Mouse (Mus musculus) limb, embryonic 13.5 days (tissue): ENCODE data around the gene Cd3g. TPM values are rescaled to one million over a fixed set of nuclear protein-coding genes. Genes with fewer than 3 reads are reported as not detected.
A peak's percentile ranks its signal among the peaks of the same experiment; 100 is the strongest.

Experiments
- ATAC-seq: fragments of 200-750 bp; cut with Nextera tagmentation; 2 replicates; pipeline ENCODE4 v1.8.0; 2017; ENCODE audit warnings: low read depth, moderate number of reproducible peaks, moderate TSS enrichment; ENCODE audit not compliant: low FRiP score
- H3K27ac ChIP-seq: fragments of 300-500 bp; sonication (generic); 2 replicates; pipeline ENCODE4 v1.5.1; 2015; ENCODE audit warnings: inconsistent platforms, mild to moderate bottlenecking, moderate library complexity
- H3K27me3 ChIP-seq: fragments of 300-500 bp; sonication (generic); 2 replicates; pipeline ENCODE4 v1.6.1; 2015; ENCODE audit warnings: mild to moderate bottlenecking, inconsistent platforms
- H3K36me3 ChIP-seq: fragments of 300-500 bp; sonication (generic); 2 replicates; pipeline ENCODE4 v1.6.1; 2015; ENCODE audit warnings: inconsistent platforms, mild to moderate bottlenecking, moderate library complexity
- H3K4me1 ChIP-seq: fragments of 300-500 bp; sonication (generic); 2 replicates; pipeline ENCODE4 v1.6.1; 2015; ENCODE audit warnings: inconsistent platforms
- H3K4me2 ChIP-seq: fragments of 300-500 bp; sonication (generic); replicated peaks from 2 replicates; pipeline ENCODE4 v1.6.1; 2015; ENCODE audit warnings: inconsistent platforms, mild to moderate bottlenecking, moderate library complexity
- H3K4me3 ChIP-seq: fragments of 300-500 bp; sonication (generic); 2 replicates; pipeline ENCODE4 v1.5.1; 2015; ENCODE audit warnings: moderate library complexity, mild to moderate bottlenecking, inconsistent platforms
- H3K9ac ChIP-seq: fragments of 300-500 bp; sonication (generic); 2 replicates; pipeline ENCODE4 v1.6.1; 2015; ENCODE audit warnings: mild to moderate bottlenecking, inconsistent platforms
- H3K9me3 ChIP-seq: fragments of 300-500 bp; sonication (generic); 2 replicates; pipeline ENCODE4 v1.6.1; 2016; ENCODE audit warnings: inconsistent platforms
- whole genome bisulfite sequencing: fragments of 180-500 bp; shearing (Covaris S2); methylation state at CpG from one replicate; pipeline ENCODE4 v1.1.7; 2015; 5-methylcytosine and 5-hydroxymethylcytosine counted together
- polyA plus RNA-seq: library from polyadenylated mRNA; unstranded; fragments of >200 nt; fragmentation: Nextera tagmentation; extraction: Ambion mirVana; gene quantifications from 2 replicates; pipeline ENCODE4 v1.2.1, GENCODE M21; 2015

Cd3g gene
- polyA plus RNA-seq, 1 experiment from 2014 or later: 0.61 TPM

DNA sequence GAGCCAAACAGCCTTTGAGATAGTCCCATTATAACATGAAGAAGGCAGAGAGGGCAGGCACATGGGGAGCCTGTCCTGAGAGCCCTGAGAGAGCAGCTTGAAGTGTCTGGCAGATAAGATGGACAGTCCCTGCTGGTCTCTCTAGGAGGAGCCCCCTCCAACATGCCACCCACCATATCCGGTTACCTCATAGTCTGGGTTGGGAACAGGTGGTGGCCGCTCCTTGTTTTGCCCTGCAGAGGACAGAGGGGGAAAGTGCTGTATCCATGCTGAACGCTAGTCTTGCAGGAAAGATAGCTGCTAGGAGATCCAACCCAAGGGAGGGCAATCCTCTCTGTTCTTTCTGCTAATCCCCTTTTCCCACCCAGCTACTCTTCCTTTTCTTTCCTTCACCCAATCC, 20.0 kb upstream of the Cd3g start:
- no peaks in the 10 kb centered on the region for H3K9me3 ChIP-seq
- no peak overlapping the region for H3K4me2 ChIP-seq
- no peak overlapping the region for H3K9ac ChIP-seq
- ATAC-seq: peak; percentile 90
- peaks cover 4% of the 10 kb centered on the region; the same call in 1 of the 2 replicates for H3K4me1 ChIP-seq
- no peak overlapping the region for H3K4me3 ChIP-seq
- no peak overlapping the region for H3K27ac ChIP-seq
- no peaks in the 10 kb centered on the region for H3K36me3 ChIP-seq
- 64% methylated on average over 3 of the region's 3 CpGs for WGBS
- 0 out of 2 replicates have a peak, but pooled peaks cover 3% of the 10 kb centered on the region for H3K27me3 ChIP-seq

DNA sequence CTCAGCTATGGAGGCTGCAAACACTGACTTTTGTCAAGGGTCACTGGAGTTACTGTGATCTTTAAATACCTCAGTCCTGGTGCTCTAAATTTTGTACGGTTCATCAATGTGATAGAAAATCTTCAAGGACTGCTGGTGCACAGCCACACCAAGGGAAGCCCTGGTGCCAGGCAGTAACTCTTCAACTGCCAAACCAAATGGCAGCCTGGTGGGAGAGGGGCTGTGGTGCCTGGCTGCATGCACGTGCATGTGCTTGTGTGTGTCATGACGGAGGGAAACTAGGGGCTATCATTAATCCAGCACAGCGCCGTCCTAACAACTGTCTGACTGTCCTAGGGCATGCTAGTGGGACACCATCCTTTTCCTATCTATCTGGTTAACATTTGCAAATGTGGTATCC, 19.5 kb upstream of the Cd3g start:
- peak; percentile 48; the same call in 1 of the 2 replicates for ATAC-seq
- WGBS: 69% methylated on average over 5 of the region's 5 CpGs
- H3K27ac ChIP-seq: no peak overlapping the region
- H3K36me3 ChIP-seq: no peaks in the 10 kb centered on the region
- no peak overlapping the region for H3K4me2 ChIP-seq
- H3K9me3 ChIP-seq: no peaks in the 10 kb centered on the region
- no peak overlapping the region for H3K9ac ChIP-seq
- H3K4me3 ChIP-seq: no peak overlapping the region
- H3K4me1 ChIP-seq: peaks cover 4% of the 10 kb centered on the region; the same call in 1 of the 2 replicates
- 0 out of 2 replicates have a peak, but pooled peaks cover 3% of the 10 kb centered on the region for H3K27me3 ChIP-seq

GRCm38 (mm10) chr9:44999171-44999570, 18.9 kb upstream of the Cd3g start:
- Histone ChIP-seq H3K9me3 (no peaks in the 10 kb centered on the region), H3K9ac (no peak overlapping the region), H3K27me3 (0 out of 2 replicates have a peak, but pooled peaks cover 3% of the 10 kb centered on the region), H3K4me1 (peaks cover 4% of the 10 kb centered on the region; the same call in 1 of the 2 replicates), H3K4me3 (no peak overlapping the region), H3K27ac (no peak overlapping the region), H3K4me2 (no peak overlapping the region), H3K36me3 (no peaks in the 10 kb centered on the region)
- ATAC-seq: no peak
- WGBS: 61% methylated on average over 6 of the region's 6 CpGs

- Histone ChIP-seq H3K4me1 (peaks cover 4% of the 10 kb centered on the region; the same call in 1 of the 2 replicates), H3K36me3 (no peaks in the 10 kb centered on the region), H3K9ac (peak overlapping the region; percentile 26; the same call in 1 of the 2 replicates), H3K4me2 (no peak overlapping the region), H3K4me3 (no peak overlapping the region), H3K9me3 (no peaks in the 10 kb centered on the region), H3K27me3 (0 out of 2 replicates have a peak, but pooled peaks cover 3% of the 10 kb centered on the region), H3K27ac (no peak overlapping the region)
- WGBS: 66% methylated on average over 11 of the region's 11 CpGs
- no peak for ATAC-seq
Measured at GRCm38 (mm10) chr9:44998138-44998537, 17.9 kb upstream of the Cd3g start.

- Histone ChIP-seq H3K27me3 (0 out of 2 replicates have a peak, but pooled peaks cover 3% of the 10 kb centered on the region), H3K27ac (no peak overlapping the region), H3K36me3 (no peaks in the 10 kb centered on the region), H3K4me2 (no peak overlapping the region), H3K4me3 (no peak overlapping the region), H3K9me3 (no peaks in the 10 kb centered on the region), H3K4me1 (peaks cover 4% of the 10 kb centered on the region; the same call in 1 of the 2 replicates), H3K9ac (no peak overlapping the region)
- ATAC-seq: no peak
- WGBS: 95% methylated on average over 7 of the region's 7 CpGs
Measured at GRCm38 (mm10) chr9:44996590-44996989, 16.4 kb upstream of the Cd3g start.

DNA sequence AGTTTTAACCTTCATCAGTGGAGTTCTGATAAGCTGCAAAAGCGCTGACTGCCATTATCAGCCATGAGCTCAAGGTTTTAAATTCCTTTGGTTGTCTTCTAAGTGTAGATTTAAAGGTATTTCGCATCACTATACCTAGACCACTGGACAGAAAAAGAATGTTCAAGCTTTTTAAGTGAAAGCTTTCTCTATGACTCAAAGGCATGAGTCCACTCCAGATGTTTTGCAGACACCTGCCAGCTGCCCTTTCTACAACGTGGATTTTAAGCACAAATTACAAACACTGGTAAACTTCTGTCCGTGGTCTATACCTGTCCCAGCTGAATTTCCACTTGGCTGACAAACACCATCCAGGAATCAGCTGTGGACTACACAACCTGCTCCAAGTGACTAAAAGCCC, 14.7 kb upstream of the Cd3g start:
- H3K27ac ChIP-seq: no peak overlapping the region

GRCm38 (mm10) chr9:44993268-44993667, 13.0 kb upstream of the Cd3g start:
- Histone ChIP-seq H3K9ac (no peak overlapping the region), H3K9me3 (no peaks in the 10 kb centered on the region), H3K27me3 (0 out of 2 replicates have a peak, but pooled peaks cover under 1% of the 10 kb centered on the region), H3K4me3 (no peak overlapping the region), H3K4me2 (no peak overlapping the region), H3K36me3 (no peaks in the 10 kb centered on the region), H3K27ac (no peak overlapping the region), H3K4me1 (no peaks in the 10 kb centered on the region)
- no peak for ATAC-seq
- WGBS: 85% methylated on average over 2 of the region's 2 CpGs

More for the DNA sequence above, 14.7 kb upstream of the Cd3g start:
- Histone ChIP-seq H3K4me1 (peaks cover 4% of the 10 kb centered on the region; the same call in 1 of the 2 replicates), H3K4me3 (no peak overlapping the region), H3K27me3 (0 out of 2 replicates have a peak, but pooled peaks cover 3% of the 10 kb centered on the region), H3K4me2 (no peak overlapping the region), H3K9me3 (no peaks in the 10 kb centered on the region), H3K36me3 (no peaks in the 10 kb centered on the region), H3K9ac (no peak overlapping the region)
- WGBS: 69% methylated on average over 4 of the region's 4 CpGs
- ATAC-seq: no peak

GRCm38 (mm10) chr9:44992271-44992670, 12.0 kb upstream of the Cd3g start:
- Histone ChIP-seq H3K4me1 (no peaks in the 10 kb centered on the region), H3K36me3 (no peaks in the 10 kb centered on the region), H3K4me2 (no peak overlapping the region), H3K4me3 (no peak overlapping the region), H3K27me3 (no peaks in the 10 kb centered on the region), H3K9me3 (no peaks in the 10 kb centered on the region), H3K9ac (no peak overlapping the region), H3K27ac (no peak overlapping the region)
- no peak for ATAC-seq

- Histone ChIP-seq H3K27ac (no peak overlapping the region), H3K4me1 (no peaks in the 10 kb centered on the region), H3K4me2 (no peak overlapping the region), H3K27me3 (no peaks in the 10 kb centered on the region), H3K4me3 (no peak overlapping the region), H3K9me3 (no peaks in the 10 kb centered on the region), H3K9ac (no peak overlapping the region), H3K36me3 (no peaks in the 10 kb centered on the region)
- no peak for ATAC-seq
- WGBS: 78% methylated on average over 2 of the region's 2 CpGs
Measured at GRCm38 (mm10) chr9:44991821-44992220, 11.6 kb upstream of the Cd3g start.

DNA sequence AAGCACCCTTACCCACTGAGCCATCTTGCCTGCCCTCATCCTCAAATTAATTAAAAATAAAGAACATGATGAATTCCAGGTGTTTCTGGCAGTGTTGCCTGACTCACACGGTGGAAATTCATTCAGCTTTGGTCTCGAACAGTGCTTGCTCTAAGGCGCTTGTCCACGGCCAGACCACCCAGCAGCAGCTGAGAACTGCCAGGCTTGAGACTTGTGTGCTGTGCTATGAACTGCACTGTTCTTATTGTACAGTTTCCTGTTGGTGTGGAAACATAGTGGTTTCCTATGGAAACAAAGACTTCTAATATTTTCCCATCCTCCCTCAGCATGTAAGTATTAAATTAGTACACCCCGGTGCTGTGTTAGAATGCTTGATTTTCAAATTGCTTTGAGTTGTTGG, 6.7 kb upstream of the Cd3g start:
- Histone ChIP-seq H3K36me3 (no peaks in the 10 kb centered on the region), H3K9me3 (no peaks in the 10 kb centered on the region), H3K27me3 (no peaks in the 10 kb centered on the region), H3K4me3 (no peak overlapping the region), H3K4me1 (no peaks in the 10 kb centered on the region), H3K9ac (no peak overlapping the region), H3K4me2 (no peak overlapping the region), H3K27ac (no peak overlapping the region)
- no peak for ATAC-seq
- WGBS: 35% methylated on average over 5 of the region's 5 CpGs

DNA sequence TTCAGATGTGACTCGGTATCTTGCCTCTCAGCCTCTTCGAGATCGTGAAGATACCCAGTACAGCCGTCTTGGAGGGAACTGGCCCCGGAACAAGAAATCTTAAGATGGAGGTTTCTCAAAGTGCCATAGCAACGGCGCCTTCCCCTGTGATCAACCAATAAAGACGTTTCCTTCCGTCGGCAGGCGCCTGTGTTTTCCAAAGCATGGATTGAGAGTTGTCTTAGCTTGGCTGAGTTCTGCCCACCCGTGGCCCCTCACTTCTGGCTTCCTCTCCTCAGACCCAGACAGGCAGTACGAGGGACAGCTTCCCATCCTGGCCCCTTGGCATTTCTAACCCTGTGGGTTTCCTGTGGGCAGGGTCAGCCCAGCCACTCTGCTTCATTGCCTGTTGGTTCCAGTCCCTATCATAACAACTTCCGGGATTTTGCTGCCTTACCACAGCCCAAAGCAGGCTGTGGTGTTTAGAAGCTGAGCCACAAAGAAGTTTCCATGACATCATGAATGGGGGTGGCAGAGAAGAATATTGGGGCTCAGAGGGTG, 6.1 kb upstream of the Cd3g start:
- H3K4me2 ChIP-seq: peak overlapping the region; percentile 12; the same call in 1 of the 2 replicates
- no peaks in the 10 kb centered on the region for H3K9me3 ChIP-seq
- ATAC-seq: no peak
- WGBS: 64% methylated on average over 14 of the region's 14 CpGs
- no peaks in the 10 kb centered on the region for H3K27me3 ChIP-seq
- H3K36me3 ChIP-seq: no peaks in the 10 kb centered on the region
- no peak overlapping the region for H3K9ac ChIP-seq
- peak overlapping the region; percentile 39; the same call in 1 of the 2 replicates for H3K27ac ChIP-seq
- H3K4me3 ChIP-seq: no peak overlapping the region
- H3K4me1 ChIP-seq: no peaks in the 10 kb centered on the region

DNA sequence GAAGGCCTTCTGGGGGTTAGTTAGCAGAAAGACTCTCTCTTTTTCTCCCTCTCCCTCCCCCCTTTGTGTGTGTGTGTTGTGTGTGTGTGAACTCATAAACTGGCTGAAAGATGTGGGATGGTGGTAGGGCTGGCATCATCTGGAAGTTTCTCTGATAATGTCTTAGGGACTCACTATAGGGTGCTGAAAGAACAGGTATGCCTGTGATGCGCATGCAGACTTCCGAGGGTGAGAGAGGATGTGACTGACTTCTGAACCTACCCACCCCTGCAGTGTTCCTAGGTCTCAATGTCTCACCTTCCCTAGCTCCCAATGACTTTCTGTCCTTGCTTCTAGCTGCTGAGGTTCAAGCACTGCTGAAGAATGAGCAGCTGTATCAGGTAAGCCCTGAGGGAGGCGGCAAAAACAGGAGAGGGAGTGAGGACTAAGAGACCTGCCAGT, 5.5 kb upstream of the Cd3g start:
- no peak for ATAC-seq
- 87% methylated on average over 3 of the region's 3 CpGs for WGBS
- Histone ChIP-seq H3K27me3 (no peaks in the 10 kb centered on the region), H3K9me3 (no peaks in the 10 kb centered on the region), H3K4me2 (peak overlapping the region; percentile 12; the same call in 1 of the 2 replicates), H3K27ac (0 out of 2 replicates have a peak overlapping the region, but pooled peaks have one; percentile 39), H3K4me1 (no peaks in the 10 kb centered on the region), H3K36me3 (no peaks in the 10 kb centered on the region), H3K4me3 (no peak overlapping the region), H3K9ac (no peak overlapping the region)

- Histone ChIP-seq H3K27ac (no peak overlapping the region), H3K4me1 (no peaks in the 10 kb centered on the region), H3K4me2 (no peak overlapping the region), H3K9me3 (no peaks in the 10 kb centered on the region), H3K36me3 (no peaks in the 10 kb centered on the region), H3K4me3 (no peak overlapping the region), H3K27me3 (peaks cover 7% of the 10 kb centered on the region), H3K9ac (no peak overlapping the region)
- 65% methylated on average over 2 of the region's 2 CpGs for WGBS
- no peak for ATAC-seq
Measured at GRCm38 (mm10) chr9:44983001-44983400, 2.8 kb upstream of the Cd3g start.
